Mouse (Mus musculus): ENCODE results near the gene Pced1b.
"Not testable (repeated sequence)": the region's sequence is repeated elsewhere in the genome, so short reads cannot be mapped to it uniquely, and the experiment has no call there.

Pced1b gene

DNA sequence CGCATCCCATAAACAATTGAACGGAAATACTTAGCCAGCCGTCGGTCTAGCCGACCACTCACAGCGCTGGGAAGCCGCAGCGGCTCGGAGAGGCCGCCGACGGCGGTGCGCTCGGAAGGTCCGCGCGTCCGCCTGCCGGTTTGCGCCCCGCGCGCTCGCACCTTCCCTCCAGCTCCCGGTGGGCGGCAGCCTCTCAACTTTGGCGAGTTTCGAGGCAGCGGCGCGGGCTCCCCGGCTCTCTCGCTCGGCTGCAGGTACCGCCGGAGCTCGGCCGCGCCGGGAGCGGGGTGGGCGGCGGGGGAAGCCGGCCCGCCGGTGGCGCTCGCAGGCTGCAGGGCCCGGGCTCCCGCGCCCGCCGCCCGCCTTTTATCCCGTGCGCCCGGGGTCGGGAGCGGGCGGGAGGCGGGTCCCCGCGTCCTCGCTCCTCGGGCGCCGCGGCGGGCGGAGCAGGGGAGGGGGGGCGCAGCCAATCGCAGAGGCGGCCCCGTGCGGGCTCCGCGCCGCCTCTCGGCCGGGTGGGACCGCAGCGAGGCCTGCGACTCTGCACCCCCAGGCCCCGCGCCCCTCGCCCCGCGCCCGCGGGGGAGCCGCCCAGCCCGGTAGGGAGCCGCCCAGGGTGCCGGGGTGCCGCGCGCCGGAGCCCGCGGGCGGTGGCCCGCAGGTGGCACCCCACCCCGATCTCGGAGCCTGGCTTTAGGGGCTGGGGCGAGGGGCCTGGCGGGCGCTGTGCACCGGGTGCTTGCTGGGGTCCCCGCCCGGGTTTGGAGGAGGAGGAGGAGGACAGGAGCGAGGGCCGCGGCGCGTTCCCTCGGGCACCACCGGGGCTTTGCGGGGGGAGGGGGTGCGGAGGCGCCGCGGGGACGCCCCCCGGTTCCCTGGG, at the start of gene Pced1b, which contains the start of gene Amigo2:
Gene Pced1b (plus strand): TSS at position 197 of the 880 bp plus-strand sequence.
Gene Amigo2 (minus strand): TSS at position 377 of the 880 bp plus-strand sequence.
- DNase-seq (ENCODE audit: low read depth, low spot score): no peak

- no peak for DNase-seq (ENCODE audit: low read depth, low spot score)
Measured at GRCm38 (mm10) chr15:97204889-97205288, 42.0 kb upstream of the Pced1b start.

DNA sequence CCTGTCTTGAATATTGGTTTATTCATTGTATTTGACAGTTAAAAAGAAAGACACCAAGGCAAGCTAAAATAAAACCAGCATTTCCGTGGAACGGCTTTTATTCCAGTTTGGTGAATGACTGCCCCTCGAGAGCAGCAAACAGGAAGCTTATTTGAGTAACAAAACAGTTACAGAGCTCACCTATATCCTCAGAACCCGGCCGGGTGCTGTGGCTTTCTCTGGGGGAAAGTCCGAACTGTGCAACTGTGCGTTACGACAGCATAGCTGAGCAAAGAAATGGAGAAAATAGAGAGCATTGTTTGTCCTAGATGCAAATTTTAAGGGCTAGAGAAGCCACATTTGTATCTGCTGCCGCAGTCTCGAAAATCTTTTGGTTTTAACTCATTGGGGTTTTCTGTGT, 41.1 kb upstream of the Pced1b start:
- DNase-seq (ENCODE audit: low read depth, low spot score): no peak

DNA sequence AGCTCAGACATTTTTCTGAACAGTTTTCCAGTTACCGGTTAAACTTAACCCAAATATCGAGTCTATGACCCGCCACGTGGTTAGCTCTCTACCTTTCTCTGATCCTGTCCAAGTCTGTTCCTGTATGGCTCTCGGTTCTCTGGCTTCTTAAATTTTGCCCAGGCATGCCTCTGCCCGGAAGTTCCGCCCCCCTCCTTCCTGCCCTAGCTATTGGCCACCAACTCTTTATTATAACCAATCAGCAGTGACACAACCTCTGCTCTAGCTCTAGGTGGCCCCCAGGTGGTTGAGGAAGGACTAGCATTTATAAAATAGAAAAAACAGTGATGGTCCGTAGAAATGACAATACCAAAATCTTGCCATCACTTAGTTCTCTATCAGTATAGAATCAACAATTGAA, 40.4 kb upstream of the Pced1b start:
- no peak for DNase-seq (ENCODE audit: low read depth, low spot score)

- not testable (repeated sequence) for DNase-seq (ENCODE audit: low read depth, low spot score)
Measured at GRCm38 (mm10) chr15:97209754-97210153, 37.2 kb upstream of the Pced1b start.

DNA sequence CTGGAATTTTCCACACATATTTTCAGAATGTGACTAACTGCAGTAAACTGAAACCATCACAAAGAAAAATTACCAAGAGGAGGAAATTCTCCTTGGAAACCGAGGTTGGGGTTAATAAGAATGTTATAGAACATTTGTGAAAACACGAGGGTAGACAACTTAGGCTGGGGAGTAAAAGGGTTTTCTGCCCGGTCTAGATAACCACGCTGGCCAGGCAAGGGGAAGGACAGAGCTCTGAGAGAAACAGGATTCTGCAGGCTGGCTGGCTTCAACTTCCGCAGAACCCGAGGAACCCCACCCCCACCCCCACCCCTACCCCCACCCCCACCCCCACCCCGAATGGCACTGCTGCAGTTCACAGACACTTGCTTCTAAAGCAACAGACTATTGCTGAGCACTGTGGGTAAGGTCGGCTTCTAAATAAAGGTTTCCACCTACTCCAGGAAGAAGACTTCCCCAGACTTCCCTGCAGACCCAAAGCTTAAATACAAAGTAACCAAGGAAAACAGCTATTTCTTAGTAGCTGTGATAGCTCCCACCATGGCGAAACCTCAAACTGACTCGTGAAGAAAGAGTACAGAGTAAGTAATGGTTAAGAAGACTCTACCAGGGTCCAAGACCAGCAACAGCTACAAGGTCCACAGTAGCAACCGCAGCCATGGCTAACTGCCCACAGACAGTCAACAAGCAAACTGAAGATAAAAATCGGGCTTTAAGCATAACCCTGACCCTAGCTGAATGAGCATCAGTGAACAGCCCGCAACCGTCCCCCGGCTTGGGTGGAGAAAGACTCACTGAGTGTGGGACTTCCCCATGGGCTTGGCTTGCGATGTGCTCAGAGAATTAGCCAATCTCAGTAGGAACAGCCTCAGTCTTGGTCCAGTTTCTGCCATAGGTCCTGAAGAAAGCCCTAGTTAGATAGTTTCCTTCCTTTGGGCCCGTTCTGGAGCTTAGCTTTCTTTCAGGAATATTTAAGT, 34.1 kb upstream of the Pced1b start:
- DNase-seq (ENCODE audit: low read depth, low spot score): no peak

DNA sequence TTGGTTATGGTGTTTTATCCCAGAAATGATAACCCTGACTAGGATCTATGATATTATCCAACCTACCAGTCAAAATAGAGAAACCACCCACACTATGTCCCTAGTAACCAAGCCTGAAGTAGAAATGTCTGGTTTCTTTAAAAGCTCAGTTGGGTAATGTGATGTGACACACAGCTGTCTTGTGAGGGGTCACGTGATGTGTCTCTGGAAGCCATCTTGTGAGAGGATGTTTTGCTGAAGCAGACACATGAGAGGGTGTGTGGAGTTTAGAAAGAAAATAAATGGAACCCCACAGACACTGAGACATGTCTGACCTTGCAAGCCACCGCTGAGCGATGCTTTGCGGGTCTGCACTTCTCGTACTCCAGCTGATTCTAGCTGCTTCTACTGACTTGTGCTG, 30.1 kb upstream of the Pced1b start:
- no peak for DNase-seq (ENCODE audit: low read depth, low spot score)

DNA sequence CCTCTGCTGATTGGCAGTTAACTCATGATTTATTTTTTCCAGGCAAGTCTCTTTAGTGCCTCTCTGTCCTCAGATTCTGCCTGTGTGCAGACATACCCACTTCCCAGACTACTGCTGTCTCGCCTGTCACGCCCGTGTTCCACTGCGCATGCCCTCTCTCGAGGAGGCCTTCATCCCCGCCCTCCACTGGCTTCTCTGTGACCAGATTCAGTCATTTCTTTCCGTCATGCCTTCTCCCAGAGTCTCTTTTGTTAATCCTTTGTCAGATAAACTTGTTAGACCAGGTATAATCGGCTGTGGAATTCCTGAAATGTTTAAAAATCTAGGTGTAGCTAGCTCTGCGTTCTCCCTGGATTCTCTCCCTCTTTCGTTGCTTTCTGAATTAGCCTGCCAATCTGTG, 23.5 kb upstream of the Pced1b start:
- DNase-seq (ENCODE audit: low read depth, low spot score): no peak

- DNase-seq (ENCODE audit: low read depth, low spot score): no peak
Measured at GRCm38 (mm10) chr15:97224003-97224402, 22.9 kb upstream of the Pced1b start.

DNA sequence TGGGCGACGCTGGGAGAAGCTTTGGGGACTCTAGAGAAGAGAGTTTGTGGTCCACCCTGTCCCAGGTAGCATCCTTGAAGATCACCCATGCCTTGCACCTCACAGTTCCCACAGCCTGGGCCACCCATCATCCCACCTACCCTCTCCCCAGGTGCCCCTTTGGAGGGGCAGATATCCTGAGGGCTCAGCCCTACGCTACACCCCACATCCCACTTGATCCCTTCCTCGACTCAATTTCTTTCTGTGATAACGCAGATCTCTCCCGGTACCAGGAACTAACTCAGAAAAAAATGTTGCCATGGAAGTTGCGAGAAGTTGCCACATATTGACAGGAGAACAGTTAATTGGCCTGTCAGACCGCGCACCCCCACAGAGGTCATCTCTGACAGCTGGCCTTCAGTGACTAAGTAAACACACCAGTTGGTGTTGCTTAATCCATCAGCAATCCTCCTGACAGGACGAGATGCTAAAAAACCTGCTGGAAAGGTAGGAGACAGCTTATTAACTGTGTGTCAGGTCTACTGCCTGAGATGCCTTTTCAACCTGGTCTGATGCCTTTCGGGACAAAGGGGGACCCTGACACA, 17.3 kb upstream of the Pced1b start:
- DNase-seq (ENCODE audit: low read depth, low spot score): no peak

GRCm38 (mm10) chr15:97234076-97234475, 12.8 kb upstream of the Pced1b start:
- DNase-seq (ENCODE audit: low read depth, low spot score): no peak

- DNase-seq (ENCODE audit: low read depth, low spot score): no peak
Measured at GRCm38 (mm10) chr15:97235183-97235582, 11.7 kb upstream of the Pced1b start.

- DNase-seq (ENCODE audit: low read depth, low spot score): no peak
Measured at GRCm38 (mm10) chr15:97236943-97237342, 10.0 kb upstream of the Pced1b start.

GRCm38 (mm10) chr15:97245392-97245791, 1.5 kb upstream of the Pced1b start:
- no peak for DNase-seq (ENCODE audit: low read depth, low spot score)

DNA sequence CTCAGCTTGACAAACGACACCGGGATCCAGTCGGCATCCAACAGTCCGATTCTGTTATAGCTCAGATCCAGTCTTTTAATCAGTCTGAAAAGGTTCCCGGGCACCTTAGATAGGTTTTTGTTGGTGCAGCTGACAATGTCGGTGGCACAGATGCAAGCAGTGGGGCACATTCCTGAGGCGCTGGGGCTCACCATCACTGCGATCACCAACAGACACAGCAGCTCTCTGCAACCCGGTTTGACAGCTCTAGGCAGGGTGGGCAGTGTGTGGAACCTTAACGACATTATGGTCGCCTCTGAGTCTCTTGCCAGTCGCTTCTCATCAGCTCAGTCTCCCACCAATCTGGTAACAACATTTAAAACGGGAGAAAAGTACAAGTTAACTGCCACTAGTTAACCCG, 651 bp upstream of the Pced1b start:
- no peak for DNase-seq (ENCODE audit: low read depth, low spot score)

- DNase-seq (ENCODE audit: low read depth, low spot score): no peak
Measured at GRCm38 (mm10) chr15:97247791-97248161, 869 bp downstream of the Pced1b start.

GRCm38 (mm10) chr15:97248296-97248695, 1.4 kb downstream of the Pced1b start:
- no peak for DNase-seq (ENCODE audit: low read depth, low spot score)

DNA sequence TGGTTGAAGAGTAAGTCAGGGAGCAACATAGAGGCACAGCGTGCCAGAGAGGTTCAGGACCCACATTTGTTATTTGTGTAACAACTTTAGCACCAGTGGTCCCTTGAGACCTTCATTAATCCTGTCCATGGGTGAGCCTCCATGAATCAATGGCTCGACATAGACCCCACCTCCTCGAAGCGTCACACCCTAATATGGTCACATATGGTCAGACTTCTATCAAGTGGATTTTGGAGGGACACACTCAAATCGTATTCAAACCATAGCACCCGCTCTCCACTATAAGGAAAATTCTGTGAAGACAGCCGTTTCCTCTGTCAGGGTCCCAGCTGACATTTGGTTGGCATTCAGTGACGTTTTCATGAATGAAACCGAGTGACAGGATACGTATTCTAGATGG, 2.4 kb downstream of the Pced1b start:
- DNase-seq (ENCODE audit: low read depth, low spot score): no peak

- DNase-seq (ENCODE audit: low read depth, low spot score): no peak
Measured at GRCm38 (mm10) chr15:97252493-97253034, 5.7 kb downstream of the Pced1b start.

GRCm38 (mm10) chr15:97254375-97254774, 7.5 kb downstream of the Pced1b start:
- no peak for DNase-seq (ENCODE audit: low read depth, low spot score)

DNA sequence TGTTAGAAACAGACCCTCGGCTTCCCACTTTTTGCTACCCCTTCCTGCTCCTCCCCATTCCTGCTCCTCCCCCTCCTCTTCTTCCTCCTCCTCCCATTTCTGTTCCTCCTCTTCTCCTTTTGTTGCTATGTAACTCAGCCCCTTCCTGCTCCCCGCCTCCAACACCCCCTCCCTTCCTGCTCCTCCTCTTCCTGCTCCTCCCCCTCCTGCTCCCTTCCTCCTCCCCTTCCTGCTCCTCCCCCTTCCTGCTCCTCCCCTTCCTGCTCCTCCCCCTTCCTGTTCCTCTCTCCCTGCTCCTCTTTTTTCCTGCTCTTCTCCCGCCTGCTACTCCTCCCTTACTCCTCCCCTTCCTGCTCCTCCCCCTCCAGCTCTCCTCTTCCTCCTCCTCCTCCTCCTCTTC, 8.9 kb downstream of the Pced1b start:
- no peak for DNase-seq (ENCODE audit: low read depth, low spot score)

DNA sequence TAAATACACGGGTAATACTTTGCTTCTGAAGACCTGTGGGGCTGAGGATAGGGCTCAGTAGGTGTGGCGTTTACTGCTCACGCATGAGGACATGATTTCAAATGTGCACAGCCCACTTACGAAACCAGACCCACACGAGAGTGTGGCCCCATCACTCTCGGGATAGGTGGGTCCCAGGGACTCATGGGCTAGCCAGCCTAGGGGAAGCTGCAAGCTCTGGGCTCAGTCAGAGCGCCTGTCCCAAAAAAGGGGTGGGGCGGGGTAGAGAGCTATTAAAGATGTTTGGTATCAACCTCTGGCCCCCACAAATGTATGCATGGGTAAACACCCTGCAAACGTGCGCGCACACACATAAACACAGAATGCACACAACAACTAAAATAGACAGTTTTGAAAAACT, 9.5 kb downstream of the Pced1b start:
- no peak for DNase-seq (ENCODE audit: low read depth, low spot score)

Measured in telencephalon, adult 2 months (tissue).